Mouse (Mus musculus) cerebellum, postnatal 14 days (tissue): ENCODE measurements at regions not wholly inside any gene's neighbourhood (a gene's known extent, or its start where the extent isn't known, plus 50 kb on each side); places are given as distances from the start of the nearest gene placed in this dataset.

ENCODE experiments used
- DNase-seq, 2 experiments: peaks; one replicate each; pipeline ENCODE4 v3.0.0; 2021; ENCODE audit warnings: mixed read lengths in 2 of 2

DNA sequence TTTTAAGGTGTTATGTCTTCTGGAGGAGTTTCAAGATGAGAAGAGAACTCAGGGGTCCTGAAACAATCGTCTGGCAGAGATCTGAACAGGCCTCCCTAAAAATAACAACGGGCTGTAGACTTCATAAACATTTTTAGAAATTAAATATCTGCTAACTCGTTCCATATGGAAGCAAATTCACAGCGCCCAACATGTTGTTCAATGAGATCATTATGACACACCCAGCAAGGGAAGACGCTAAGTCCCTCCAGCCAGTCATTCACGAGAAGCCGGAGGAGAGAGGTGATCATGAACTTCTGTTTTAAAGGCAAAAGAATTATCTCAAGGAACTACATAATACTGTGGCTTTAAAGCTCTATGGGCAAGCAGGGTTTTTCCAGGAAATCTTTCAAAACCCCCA lies 334.8 kb downstream of the Efna5 start:
- no peak for DNase-seq

DNA sequence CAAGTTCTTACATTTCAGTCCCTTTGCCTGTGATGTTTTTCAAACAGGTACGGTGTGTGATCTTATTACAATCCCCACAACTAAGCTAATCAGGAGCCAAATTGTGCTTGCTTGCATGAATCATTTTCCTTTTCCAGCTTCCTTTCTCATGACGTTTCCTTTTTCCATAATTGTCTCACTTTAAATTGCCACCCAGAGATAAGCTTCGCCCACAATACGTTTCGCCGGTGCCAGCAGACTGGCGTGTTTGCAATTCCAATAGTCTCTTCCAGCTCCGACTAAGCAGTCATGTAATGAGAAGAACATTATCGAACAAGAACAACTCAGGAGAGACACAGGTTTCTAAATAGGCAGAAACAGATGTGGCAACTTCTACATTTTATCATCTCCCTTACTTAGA lies 335.8 kb downstream of the Efna5 start:
- no peak for DNase-seq

DNA sequence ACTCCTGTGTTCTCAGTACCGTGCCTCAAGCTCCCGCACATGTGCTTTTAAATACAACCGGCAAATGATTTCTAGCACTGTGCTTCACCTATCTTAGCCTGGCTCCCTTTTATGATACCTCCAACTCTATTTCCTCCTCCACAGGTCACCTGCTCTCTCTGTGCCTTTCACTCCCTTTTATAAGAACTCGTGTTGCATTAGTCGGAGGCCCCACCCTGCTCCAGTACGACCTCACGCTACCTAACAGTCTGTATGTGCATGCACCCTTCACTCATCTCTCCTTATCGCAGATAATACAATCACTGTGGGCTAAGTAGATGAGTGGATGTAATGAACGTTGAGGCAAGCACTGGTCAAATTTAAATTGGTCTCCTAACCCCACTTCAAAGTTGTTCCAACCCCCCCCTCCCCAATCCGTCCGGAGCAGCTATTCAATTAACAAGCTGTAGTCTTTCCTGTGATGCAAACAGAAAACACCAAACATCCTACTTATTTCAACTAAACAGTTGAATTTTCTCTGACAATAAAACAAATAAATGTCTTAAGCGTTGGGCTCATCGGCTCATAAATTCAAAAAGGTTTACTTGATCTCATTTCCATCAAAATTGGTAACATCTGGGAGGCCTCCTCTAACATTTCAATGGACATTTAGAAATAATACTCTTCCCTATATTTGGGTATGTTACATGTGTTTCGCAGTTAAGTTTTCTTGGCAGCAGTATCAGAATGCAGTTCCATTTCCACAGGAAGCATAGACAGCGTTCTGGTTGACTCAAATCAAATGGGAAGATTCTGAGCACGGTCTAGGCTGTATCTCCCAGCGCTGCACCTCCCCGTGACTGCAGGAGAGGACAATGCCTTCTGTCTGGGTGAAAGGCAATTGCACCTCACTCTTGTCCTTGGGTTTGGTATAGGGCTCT lies 337.8 kb downstream of the Efna5 start:
- no peak for DNase-seq

DNA sequence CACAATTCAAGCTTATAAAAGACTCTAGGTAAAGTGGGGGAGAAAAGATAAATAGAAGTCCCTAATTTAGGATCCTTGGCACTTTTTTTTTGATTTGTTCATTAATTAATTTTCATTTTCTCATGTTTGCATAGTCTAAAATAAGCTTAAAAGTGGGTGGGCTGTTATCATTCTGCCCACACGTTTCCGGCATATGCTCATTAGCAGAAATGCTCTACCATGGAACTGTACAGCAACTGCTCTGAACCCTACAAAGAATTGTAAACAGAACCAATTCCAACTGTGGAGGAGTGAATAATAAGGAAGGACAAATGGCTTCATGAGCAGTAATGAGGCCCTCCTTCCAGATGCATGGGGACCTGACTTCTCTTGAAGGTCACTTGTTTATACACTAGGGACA lies 351.2 kb downstream of the Efna5 start:
- DNase-seq, result no peak

DNA sequence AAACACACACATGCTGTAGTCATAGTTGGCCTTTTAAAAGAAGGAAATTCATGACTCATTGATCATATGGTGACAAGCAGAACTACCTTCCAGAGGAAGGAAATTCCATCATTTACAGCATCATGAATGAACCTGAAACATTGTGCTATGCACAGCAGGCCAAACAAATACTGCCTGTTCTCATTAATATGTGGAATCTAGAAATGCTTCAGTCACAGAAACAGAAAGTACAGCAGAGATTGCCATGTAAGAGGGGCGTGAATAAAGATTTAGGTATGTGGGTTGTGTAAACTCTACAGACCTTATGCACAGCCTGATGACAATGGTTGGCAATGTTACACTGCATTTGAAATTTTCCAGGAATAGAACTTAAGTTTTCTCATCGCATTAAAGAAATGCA lies 353.6 kb downstream of the Efna5 start:
- DNase-seq, result no peak

DNA sequence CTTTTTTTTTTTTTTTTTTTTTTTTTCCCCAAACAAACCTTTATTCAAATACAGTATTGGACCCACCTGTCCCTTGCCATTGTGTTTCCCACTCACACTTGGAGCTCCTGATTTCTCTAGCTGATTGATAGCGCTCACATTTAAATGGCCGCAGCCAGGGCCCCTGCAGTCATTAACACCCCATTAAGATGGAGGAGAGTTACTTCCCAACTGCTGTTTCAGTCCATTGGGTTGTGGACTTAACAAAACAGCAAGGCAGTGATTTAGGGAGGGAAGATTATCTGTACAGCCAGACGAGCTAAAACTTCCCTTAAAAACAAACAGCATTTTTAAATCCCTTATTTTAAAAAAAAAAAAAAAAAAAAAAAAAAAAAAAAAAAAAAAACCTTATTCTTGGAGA lies 367.5 kb downstream of the Efna5 start:
- no peak for DNase-seq

DNA sequence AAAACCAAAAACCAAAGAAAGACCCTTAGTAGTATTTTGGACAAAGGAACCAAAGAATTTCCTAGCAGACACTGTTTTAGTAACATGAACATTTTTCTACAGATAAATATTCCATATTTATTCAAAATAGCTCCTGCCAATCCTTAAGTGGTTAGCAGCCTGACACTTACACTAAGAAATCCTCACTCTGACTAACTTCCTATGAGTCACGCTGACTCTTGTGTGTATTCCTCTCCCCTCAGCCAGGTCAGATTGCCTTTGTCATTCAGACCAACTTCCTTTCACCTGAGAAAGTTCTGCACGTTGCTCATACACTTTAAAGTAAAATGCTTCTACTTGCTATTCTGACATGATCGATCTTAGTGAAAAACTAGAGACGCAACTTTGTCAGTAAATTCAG lies 370.9 kb downstream of the Efna5 start:
- no peak for DNase-seq

DNA sequence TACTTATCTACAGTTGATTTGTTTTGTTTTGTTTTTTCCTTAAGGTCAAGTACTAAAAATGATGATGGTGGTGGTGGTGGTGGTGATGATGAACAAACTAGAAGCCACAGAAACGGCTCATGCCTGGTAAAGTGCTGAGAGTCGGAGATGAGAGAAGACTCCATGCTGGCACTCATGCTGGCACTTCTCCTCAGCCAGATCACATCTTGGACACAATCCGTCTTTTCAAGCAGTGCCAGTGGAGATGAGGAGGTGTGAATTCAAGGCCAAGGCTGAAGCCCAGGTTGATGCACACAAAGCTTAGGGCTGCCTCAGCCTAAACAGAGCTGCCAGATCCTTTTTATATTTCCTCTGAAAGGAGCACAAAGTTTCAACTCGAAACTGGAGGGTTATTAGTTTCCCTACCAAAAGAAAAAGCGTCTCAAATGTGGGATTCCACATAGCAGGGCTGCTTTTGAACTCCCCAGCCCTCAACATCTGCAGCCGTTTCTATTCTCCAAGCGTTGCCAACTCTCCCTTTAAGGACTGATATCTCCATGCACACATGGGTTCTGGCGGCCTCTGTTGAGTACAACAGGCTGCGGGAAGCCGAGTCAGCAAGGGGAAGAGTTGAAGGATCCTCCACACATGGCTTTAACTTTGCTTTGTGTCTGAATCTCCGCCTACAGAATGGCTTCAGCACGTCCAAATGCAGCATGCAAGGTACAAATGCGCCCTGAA lies 373.2 kb downstream of the Efna5 start:
- peak; percentile 44 to 74 for DNase-seq

DNA sequence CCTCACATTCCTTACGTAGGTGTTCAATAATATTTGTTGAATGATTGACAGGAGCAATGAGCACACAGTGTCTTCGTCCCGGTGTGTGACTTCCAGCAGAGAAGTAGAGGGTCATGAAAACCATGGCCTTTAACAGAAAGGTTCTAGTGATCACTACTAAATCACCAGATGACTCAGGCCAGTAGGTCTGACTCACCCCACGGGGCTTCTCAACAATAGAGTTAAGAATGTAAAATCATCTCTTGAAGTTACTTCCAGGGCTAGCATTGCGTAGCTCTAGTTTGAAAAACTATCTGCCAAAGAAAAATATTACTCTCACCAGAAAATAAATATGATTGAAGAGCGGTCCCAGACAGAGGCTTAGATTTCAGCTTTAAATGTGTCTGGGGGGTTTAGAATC lies 376.4 kb downstream of the Efna5 start:
- no peak for DNase-seq

DNA sequence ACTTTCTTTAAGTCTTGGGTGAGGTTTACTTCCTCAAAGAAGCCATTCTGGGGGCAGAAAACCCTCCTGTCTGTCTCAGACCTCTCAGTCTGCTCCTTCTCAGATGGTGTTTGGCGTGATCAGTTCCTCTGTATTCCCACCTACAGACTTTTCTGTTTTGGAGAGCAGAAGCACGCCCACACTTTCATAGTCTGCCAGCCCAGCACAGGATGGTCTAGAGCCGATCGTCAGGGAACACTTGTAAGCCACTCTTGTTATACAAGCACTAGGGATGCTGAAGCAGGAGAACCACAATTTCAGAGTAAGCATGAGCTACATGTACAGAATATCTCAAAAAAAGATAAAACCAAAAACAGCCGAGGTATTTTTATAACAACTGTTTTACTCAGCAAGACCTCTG lies 410.4 kb downstream of the Efna5 start:
- DNase-seq, result no peak

DNA sequence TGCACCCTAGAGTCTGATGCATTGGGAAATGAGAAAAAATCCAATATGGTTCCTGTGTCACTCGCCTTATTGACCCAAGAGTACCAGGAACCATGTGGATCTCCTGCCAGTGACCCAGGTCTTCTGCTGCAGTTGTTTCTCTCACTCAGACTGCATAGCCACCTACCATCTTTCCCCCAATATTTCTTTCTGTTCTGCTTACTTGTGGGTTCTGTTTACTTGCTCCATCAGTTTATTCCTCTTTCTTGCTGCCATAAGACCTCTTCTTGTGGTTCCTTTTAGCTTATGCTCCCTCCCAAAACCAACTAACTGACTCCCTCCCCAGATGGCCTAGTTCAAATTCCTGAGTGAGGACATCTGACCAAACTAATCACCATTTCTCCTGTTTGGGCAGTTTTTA lies 411.8 kb downstream of the Efna5 start:
- no peak for DNase-seq

DNA sequence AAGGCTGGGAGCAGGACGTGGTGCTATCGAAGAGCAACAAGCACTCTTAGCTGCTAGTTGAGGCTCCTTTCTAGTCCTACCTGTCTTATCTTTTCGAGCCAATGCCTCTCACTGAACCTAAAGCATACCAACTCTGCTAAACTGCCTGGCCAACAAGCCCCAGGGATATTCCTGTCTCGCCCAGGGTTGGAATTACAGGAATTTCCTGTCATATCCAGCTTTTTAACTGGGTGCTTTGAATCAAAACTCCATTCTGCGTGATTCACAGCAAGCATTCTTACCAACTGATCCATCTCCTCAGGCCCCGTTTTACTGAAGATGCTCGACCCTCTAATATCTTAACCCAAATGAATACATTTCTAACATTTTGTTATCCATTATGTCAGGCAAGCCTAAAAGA lies 412.3 kb downstream of the Efna5 start:
- no peak for DNase-seq

DNA sequence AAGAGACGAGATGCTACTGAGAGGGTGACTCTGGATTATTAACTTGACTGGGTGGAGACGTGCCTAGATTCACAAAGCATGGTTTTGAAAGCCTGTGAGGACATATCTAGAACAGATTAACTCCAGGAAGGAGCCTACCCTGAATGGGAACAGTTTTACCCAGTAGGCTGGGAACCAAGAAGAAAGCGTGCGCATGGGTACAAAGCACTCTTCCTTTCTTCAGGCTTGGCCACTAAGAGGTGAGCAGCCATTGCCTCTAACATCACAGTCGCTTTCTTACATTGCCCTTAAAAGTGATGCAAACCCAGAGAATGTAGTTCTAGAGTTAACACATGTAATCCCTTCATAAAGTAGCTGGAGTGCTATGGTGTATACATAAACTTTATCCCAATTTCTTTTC lies 414.0 kb downstream of the Efna5 start:
- DNase-seq, result no peak

DNA sequence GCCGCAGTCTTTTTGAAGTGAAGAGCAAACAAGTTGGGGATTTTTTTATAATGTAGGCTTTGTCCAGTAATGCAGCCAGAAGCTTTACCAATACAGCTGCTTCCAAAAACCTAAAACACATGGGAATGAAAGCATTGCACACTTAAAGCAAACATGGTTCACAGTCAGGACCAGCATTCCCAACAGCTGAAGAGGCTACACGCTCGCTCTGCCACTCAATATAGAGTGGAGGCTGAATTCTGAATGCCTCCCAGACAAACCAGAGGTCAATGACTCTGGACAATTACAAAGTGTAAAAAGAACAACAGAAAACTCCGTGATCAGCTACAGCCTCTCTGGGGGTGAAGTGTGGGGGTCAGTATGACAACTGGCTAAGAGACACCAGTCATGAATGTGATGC lies 416.1 kb downstream of the Efna5 start:
- no peak for DNase-seq

DNA sequence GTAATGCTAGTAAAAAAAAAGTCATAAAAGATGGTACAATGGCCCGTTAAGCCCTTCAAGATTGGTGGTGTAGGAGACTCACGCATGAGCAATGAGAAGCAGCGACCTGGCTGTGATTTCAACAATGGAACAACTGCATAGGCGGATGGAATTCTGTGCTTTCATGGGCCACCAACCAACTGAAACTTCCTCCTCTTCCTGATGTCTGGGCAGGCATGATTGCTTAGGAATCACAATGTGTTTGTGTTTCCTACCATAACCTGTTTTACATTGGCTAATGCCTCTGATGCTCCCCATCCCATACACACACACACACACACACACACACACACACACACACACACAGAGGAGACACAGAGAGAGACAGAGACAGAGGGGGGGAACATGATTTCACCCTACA lies 416.9 kb downstream of the Efna5 start:
- DNase-seq, result no peak

DNA sequence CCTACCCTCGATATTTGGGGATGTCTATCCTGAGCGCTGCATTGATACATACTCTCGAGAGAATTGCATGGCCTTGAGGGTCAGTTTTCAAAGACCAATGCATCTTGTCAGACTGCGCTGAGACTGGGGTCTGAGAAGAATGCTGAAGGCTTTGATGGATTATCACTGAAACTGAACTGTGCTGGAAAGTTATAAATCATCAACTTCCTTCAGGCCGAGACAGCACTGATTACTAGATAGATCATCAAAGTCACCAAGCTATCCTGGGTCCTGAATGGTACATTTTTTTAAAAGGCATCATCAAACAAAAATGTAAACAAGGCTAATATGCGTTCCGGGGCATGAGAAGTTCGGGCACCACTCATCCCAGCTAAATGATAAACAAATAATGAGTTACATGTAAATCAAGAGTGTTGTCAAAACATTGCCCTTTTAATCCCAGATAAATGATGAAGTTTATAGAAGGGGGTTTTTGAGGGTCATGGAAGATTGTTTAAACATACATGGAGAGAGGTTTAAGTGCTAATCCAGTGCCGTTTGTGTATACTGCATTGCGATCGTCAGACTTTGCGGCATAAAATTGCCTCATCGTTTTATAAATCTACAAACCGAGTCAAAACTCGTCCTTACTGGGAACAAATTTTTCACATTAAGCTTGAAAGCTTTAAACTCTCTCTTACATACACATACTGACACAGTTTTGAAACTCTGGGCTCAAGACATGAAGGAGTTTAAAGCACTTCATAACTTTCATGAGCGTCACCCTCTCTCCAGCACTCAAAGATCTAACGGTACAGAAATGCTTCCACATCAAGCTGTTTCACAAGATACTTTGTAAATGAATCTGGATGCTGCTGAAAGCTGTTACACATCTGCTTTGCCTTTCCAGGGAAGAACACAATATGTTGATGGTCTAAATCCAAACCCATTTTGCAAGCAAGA lies 419.5 kb downstream of the Efna5 start:
- DNase-seq, result no peak

DNA sequence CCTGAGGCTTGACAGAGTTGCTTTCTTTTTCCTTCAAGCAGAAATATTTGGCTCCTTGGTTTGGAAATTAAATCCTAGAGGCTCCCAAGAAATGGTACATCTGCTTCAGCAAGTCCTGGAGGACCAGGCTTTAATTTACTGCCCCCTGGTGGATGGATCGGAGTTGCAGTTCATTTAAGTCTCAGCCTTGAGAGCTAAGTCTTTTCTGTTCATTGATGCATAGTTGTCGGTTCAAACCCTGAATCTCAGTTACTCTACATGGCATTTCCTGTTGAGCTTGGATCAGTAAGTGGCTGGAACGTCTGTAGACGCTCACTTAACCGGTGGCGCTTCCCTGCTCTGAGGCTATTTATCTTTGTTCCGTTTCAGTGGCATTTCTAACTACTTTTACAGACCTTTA lies 422.2 kb downstream of the Efna5 start:
- DNase-seq, result peak; percentile 78 to 82

DNA sequence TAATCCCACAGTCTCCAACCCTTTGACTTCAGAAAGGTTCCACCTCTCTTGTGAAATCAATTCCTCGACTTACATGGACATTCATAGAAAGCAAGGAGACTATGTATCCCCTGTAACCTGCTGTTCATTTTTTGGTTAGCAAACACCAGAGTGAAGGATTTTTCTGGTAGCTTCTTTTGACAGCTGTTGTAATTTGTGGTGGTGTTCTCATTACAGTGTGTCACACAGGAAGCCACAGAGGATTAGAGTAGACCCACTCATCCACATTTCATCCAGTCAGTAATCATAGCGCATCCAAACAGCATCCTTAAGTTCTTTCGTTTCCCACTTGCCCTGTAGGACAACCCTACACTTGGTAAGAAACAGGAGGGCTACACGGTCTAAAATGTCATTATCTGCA lies 443.1 kb downstream of the Efna5 start:
- DNase-seq, result no peak

DNA sequence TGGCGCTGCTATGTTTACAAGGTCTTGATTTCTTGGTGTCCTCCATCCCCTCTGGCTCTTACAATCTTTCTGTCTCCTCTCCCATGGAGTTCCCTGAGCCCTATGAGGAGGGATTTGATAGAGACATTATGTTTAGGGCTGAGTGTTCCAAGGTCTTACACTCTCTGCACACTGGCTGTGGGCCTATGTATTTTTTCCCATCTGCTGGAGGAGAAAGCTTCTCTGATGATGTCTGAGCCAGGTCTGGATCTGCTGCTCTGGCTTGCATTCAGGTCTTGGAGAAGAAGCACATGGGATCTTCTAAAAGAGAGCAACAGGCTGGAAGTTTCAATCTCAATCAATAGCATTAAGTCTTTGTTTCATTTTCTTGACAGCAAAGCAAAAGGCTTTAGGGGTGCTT lies 445.1 kb downstream of the Efna5 start:
- no peak for DNase-seq

DNA sequence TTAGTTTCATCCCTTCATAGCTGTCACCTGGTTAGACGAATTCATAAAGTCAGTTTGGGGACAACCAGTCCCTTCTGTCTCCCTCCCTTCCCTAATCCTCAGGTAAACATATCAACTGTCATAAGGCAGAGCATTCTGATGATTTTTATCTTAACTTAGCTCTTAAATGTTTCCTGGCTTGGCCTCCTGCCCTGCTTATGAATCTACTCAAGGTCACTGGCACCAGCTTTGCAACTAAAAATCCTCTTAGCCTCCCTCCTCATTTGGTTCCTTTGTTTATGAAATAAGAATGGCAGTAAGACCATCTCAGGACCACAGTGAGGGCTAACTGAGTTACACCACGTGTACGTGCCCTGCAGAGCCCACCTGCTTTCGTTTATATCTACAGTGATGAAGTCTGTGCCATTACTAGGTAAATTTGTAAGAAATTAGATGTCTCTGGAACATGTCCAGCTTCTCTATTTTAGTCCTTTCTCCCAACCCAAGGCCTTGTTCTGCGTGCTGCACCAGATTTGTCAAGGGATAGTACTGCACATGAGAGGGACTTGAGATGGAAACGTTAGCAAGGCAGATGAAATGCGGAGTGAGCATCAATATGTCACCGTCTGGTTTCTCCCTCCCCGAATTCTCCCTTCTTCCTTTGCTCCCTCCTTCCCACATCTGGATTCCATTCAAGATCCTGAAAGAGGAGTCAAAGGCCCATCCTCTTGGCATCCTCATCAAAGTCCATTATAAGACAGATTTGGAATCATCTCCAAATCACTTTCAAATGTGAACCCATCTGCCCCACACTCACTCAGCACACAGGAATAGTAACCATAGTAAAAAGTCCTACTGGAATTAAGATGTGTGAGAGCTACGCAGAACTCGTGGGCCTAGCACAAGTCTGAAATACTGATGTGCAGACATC lies 457.4 kb downstream of the Efna5 start:
- DNase-seq, result no peak

DNA sequence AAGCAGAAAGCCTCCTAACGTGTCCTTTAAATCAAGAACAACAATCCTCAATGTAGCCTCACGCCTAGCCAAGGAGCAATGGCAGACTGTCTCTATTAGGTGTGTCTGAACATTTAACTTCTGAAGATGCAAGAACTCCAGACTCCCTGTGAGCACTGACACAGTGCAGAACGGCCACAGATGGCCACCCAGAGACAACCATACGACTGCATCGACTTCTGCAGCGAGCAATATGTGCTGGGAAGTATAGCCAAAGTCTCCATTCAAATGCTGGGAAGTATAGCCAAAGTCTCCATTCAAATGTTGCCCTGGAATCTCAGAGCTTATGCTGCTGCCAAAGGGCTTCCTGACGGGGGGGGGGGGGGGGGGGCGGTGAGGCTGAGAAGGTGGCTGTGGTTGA lies 463.5 kb downstream of the Efna5 start:
- DNase-seq, result peak in 1 of 2 experiments; percentile 5

DNA sequence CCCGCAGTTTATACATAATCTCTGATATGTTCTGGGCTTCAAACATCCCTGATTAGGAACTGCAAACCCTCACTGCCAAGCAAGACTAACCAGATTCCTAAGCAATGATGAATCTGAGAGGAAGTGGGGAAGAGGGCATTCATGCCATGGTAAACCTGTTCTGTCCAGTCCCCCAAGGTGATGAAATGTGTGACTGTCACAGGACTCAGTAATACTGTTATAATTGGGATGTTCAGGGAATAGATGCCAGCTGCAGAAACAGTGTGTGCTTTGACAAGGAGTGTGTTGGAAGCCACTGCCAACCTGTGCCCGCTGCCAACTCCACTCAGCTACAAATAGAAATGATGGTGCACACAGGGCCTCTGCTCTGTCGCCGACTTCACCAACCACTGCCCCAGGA lies 466.0 kb downstream of the Efna5 start:
- peak; percentile 67 to 76 for DNase-seq
